Mouse (Mus musculus): ENCODE data around the gene Zdhhc1. TPM values are rescaled to one million over a fixed set of nuclear protein-coding genes. Genes with fewer than 3 reads are reported as not detected.

Zdhhc1 gene
- total RNA-seq, 2 experiments from 2014 or later: 2.7 to 4.8 TPM

DNA sequence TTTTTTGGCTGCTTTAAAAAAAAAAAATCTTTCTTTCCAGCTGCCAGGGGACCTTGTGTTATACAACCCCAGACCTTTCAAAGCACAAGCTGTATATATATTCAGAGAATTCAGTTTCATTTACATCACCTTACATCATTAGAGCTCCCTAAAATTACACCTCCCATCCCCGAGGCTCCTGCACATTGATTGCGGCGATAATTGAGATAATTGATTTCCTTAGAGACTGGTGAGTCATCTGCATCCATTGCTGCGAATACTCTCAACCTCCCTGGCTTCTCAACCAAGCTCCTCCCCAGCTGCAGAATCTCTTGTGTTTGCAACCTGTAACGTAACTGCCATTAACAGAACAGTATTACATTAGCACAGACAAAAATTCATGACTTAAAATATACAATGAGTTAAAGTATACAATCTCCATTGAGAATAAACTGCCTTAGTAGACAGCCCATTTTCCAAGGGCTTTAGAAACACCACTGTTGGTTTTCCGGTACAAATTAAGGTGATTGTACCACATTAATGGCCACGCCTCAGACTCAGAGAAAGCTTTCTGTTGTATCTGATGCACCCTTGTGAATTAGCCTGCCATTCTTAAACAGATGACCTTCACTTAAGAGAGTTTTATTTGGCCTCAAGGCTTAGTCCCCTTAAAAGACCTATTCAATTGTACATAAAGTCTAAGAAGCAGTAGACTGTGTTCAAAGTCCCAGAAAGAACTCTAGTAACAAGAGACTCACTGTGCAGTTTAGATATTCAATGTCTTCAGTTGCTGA, 64.8 kb downstream of the Zdhhc1 start:
- no peak for ATAC-seq (replicated peaks; ENCODE audit: poor library complexity)

DNA sequence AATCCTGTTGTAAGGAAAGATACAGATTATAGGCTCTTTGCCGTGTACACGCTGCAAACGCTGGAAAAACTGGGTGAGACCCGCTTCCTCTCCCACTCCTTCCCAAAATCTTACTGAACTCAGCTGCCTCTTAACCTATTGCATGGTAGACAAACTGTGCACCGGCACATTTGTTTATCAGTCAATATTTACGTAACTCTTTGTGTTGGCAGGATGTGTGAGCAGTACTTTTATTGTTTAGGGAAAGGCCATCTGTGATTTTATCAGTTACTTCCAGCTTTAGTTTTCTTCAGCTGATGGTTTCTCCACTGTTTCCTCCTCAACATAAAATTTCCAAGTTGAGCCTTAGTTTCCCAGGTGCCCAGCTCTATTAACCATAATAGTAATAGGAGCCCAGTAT, 69.8 kb downstream of the Zdhhc1 start:
- no peak for ATAC-seq (replicated peaks; ENCODE audit: poor library complexity)

Other genes with a start within 250 kb of the Zdhhc1 start
- gene B3gnt9, start 241.7 kb downstream of the Zdhhc1 start, total RNA-seq (2015): 0.22 and 0.27 TPM in 2 replicates
- gene B3gnt9, start 241.7 kb downstream of the Zdhhc1 start, total RNA-seq (2017): 0.17 and 0.37 TPM in 2 replicates
- 7.0 and 8.7 TPM in 2 replicates for gene Tradd, start 232.3 kb downstream of the Zdhhc1 start, total RNA-seq (2015)
- gene Tradd, start 232.3 kb downstream of the Zdhhc1 start, total RNA-seq (2017): 14.2 and 15.4 TPM in 2 replicates
- gene Fbxl8, start 232.3 kb downstream of the Zdhhc1 start, total RNA-seq (2015): 2.3 and 3.2 TPM in 2 replicates
- 1.2 and 2.3 TPM in 2 replicates for gene Fbxl8, start 232.3 kb downstream of the Zdhhc1 start, total RNA-seq (2017)
- not detected in 2 replicates for gene Hsf4, start 227.1 kb downstream of the Zdhhc1 start, total RNA-seq (2015)
- gene Hsf4, start 227.1 kb downstream of the Zdhhc1 start, total RNA-seq (2017): not detected in 2 replicates
- not detected in 2 replicates for gene Nol3, start 220.8 kb downstream of the Zdhhc1 start, total RNA-seq (2015)
- gene Nol3, start 220.8 kb downstream of the Zdhhc1 start, total RNA-seq (2017): 0.04 TPM in 1 of 2 replicates, not detected in the other
- 2.1 and 4.2 TPM in 2 replicates for gene 4931428F04Rik, start 207.0 kb downstream of the Zdhhc1 start, total RNA-seq (2015)
- gene 4931428F04Rik, start 207.0 kb downstream of the Zdhhc1 start, total RNA-seq (2017): 1.5 and 1.8 TPM in 2 replicates
- 0.52 and 0.61 TPM in 2 replicates for gene Exoc3l, start 200.8 kb downstream of the Zdhhc1 start, total RNA-seq (2015)
- 0.20 and 1.6 TPM in 2 replicates for gene Exoc3l, start 200.8 kb downstream of the Zdhhc1 start, total RNA-seq (2017)
- gene E2f4, start 199.2 kb downstream of the Zdhhc1 start, total RNA-seq (2015): 121 and 126 TPM in 2 replicates
- 47.0 and 53.6 TPM in 2 replicates for gene E2f4, start 199.2 kb downstream of the Zdhhc1 start, total RNA-seq (2017)
- 0.49 and 0.71 TPM in 2 replicates for gene Elmo3, start 191.3 kb downstream of the Zdhhc1 start, total RNA-seq (2015)
- gene Elmo3, start 191.3 kb downstream of the Zdhhc1 start, total RNA-seq (2017): 0.33 and 0.88 TPM in 2 replicates
- 1.2 and 2.0 TPM in 2 replicates for gene Lrrc29, start 170.6 kb downstream of the Zdhhc1 start, total RNA-seq (2015)
- 1.3 and 2.9 TPM in 2 replicates for gene Lrrc29, start 170.6 kb downstream of the Zdhhc1 start, total RNA-seq (2017)
- 70.7 and 84.0 TPM in 2 replicates for gene Tmem208, start 170.5 kb downstream of the Zdhhc1 start, total RNA-seq (2015)
- gene Tmem208, start 170.5 kb downstream of the Zdhhc1 start, total RNA-seq (2017): 41.0 and 50.3 TPM in 2 replicates
- 5.0 and 6.2 TPM in 2 replicates for gene Fhod1, start 148.9 kb downstream of the Zdhhc1 start, total RNA-seq (2015)
- gene Fhod1, start 148.9 kb downstream of the Zdhhc1 start, total RNA-seq (2017): 2.3 and 2.9 TPM in 2 replicates
- gene Slc9a5, start 148.1 kb downstream of the Zdhhc1 start, total RNA-seq (2015): 0.54 and 0.79 TPM in 2 replicates
- gene Slc9a5, start 148.1 kb downstream of the Zdhhc1 start, total RNA-seq (2017): under 0.01 and 0.61 TPM in 2 replicates
- gene Plekhg4, start 123.6 kb downstream of the Zdhhc1 start, total RNA-seq (2015): not detected in 2 replicates
- not detected in 2 replicates for gene Plekhg4, start 123.6 kb downstream of the Zdhhc1 start, total RNA-seq (2017)
- not detected in 2 replicates for gene Kctd19, start 83.4 kb downstream of the Zdhhc1 start, total RNA-seq (2015)
- gene Kctd19, start 83.4 kb downstream of the Zdhhc1 start, total RNA-seq (2017): 0.12 TPM in 1 of 2 replicates, not detected in the other
- gene Lrrc36, start 83.3 kb downstream of the Zdhhc1 start, total RNA-seq (2015): 0.30 TPM in 1 of 2 replicates, not detected in the other
- gene Lrrc36, start 83.3 kb downstream of the Zdhhc1 start, total RNA-seq (2017): 0.91 and 1.2 TPM in 2 replicates
- 0.27 TPM in 1 of 2 replicates, not detected in the other for gene Tppp3, start 25.4 kb downstream of the Zdhhc1 start, total RNA-seq (2015)
- gene Tppp3, start 25.4 kb downstream of the Zdhhc1 start, total RNA-seq (2017): 0.57 and 2.4 TPM in 2 replicates
- 0.10 and 0.12 TPM in 2 replicates for gene Hsd11b2, start 21.9 kb upstream of the Zdhhc1 start, total RNA-seq (2015)
- not detected in 2 replicates for gene Hsd11b2, start 21.9 kb upstream of the Zdhhc1 start, total RNA-seq (2017)
- gene Atp6v0d1, start 69.1 kb upstream of the Zdhhc1 start, total RNA-seq (2015): 137 and 142 TPM in 2 replicates
- gene Atp6v0d1, start 69.1 kb upstream of the Zdhhc1 start, total RNA-seq (2017): 50.5 and 56.6 TPM in 2 replicates
- 46.9 and 53.0 TPM in 2 replicates for gene Ripor1, start 108.4 kb upstream of the Zdhhc1 start, total RNA-seq (2015)
- 6.4 and 6.6 TPM in 2 replicates for gene Ripor1, start 108.4 kb upstream of the Zdhhc1 start, total RNA-seq (2017)
- 95.7 and 103 TPM in 2 replicates for gene Ctcf, start 139.7 kb upstream of the Zdhhc1 start, total RNA-seq (2015)
- gene Ctcf, start 139.7 kb upstream of the Zdhhc1 start, total RNA-seq (2017): 88.1 and 104 TPM in 2 replicates
- not detected in 2 replicates for gene Agrp, start 140.5 kb upstream of the Zdhhc1 start, total RNA-seq (2015)
- gene Agrp, start 140.5 kb upstream of the Zdhhc1 start, total RNA-seq (2017): not detected in 2 replicates
- gene Carmil2, start 189.4 kb upstream of the Zdhhc1 start, total RNA-seq (2015): 2.2 and 3.4 TPM in 2 replicates
- gene Carmil2, start 189.4 kb upstream of the Zdhhc1 start, total RNA-seq (2017): 2.0 and 2.2 TPM in 2 replicates
- 40.1 and 56.7 TPM in 2 replicates for gene Acd, start 204.2 kb upstream of the Zdhhc1 start, total RNA-seq (2015)
- 21.4 and 28.1 TPM in 2 replicates for gene Acd, start 204.2 kb upstream of the Zdhhc1 start, total RNA-seq (2017)
- gene Pard6a, start 204.2 kb upstream of the Zdhhc1 start, total RNA-seq (2015): 5.8 and 7.1 TPM in 2 replicates
- gene Pard6a, start 204.2 kb upstream of the Zdhhc1 start, total RNA-seq (2017): 16.2 and 23.9 TPM in 2 replicates
- not detected in 2 replicates for gene 4933405L10Rik, start 210.8 kb upstream of the Zdhhc1 start, total RNA-seq (2015)
- not detected in 2 replicates for gene 4933405L10Rik, start 210.8 kb upstream of the Zdhhc1 start, total RNA-seq (2017)
- 12.7 and 13.0 TPM in 2 replicates for gene Enkd1, start 211.3 kb upstream of the Zdhhc1 start, total RNA-seq (2015)
- gene Enkd1, start 211.3 kb upstream of the Zdhhc1 start, total RNA-seq (2017): 10.4 and 13.9 TPM in 2 replicates